ENCODE assay signal across 20 mouse cellular contexts in genomic region chr8:77406846-77407245, GRCm38 (mm10).
DNase-seq lines count a peak whose midpoint lies in the region; ATAC-seq and TF ChIP-seq lines count a peak whose summit lies in the region.
"Had no signal": no experiment of that assay in that cellular context is flagged by ENCODE, and none has a peak within 500 bp of the region (broad histone marks: within the 10 kb centered on the region; RNA-seq: fewer than 3 reads in every experiment).

No protein-coding gene starts in this region.

- WGBS in liver, embryonic 14.5 days (ENCODE audit: insufficient replicate concordance): 78% methylated on average over 13 of the region's 13 CpGs

- H3K27ac ChIP-seq in liver, embryonic 14.5 days: no peak overlapping the region
- H3K27ac ChIP-seq: hindbrain, embryonic 12.5 days; limb, embryonic 15.5 days had no signal

- no peak overlapping the region for H3K4me3 ChIP-seq in liver, embryonic 14.5 days (ENCODE audit: insufficient read depth in 1 of 2, low read depth in 2 of 2, low read length in 2 of 2)
- H3K4me3 ChIP-seq: erythroblast, embryonic 14.5 days; hindbrain, embryonic 12.5 days; limb, embryonic 15.5 days had no signal

- no peak overlapping the region for H3K4me2 ChIP-seq in liver, embryonic 14.5 days (ENCODE audit: low read depth)
- H3K4me2 ChIP-seq: hindbrain, embryonic 12.5 days; limb, embryonic 15.5 days; lung, embryonic 14.5 days had no signal

- H3K9ac ChIP-seq in liver, embryonic 14.5 days (replicated peaks): no peak overlapping the region
- H3K9ac ChIP-seq: hindbrain, embryonic 12.5 days; limb, embryonic 15.5 days; lung, embryonic 14.5 days had no signal

- peak; percentile 41 for DNase-seq in embryo, embryonic 10.5 days (ENCODE audit: low spot score)
- DNase-seq in embryo, embryonic 10 days (ENCODE audit: low spot score): no peak
- DNase-seq in liver, embryonic 14.5 days (ENCODE audit: low read depth in 3 of 3, low spot score in 3 of 3): no peak
- DNase-seq in liver (no peak), ES-CJ7 (ENCODE audit: low read depth, low spot score) (peak; percentile 49)
- DNase-seq in adrenal gland, postnatal 10 days: no peak
- DNase-seq in lung, postnatal 4 days: no peak
- DNase-seq: adrenal gland, adult 2 months; cerebellum, adult 11 months; cerebellum, postnatal 36 days; kidney, adult 2 months; kidney, postnatal 4 days; layer of hippocampus, postnatal 36 days; lung, embryonic 14.5 days; thymus, postnatal 4 days had no signal

- no peak for TF ChIP-seq EP300 in liver, embryonic 14.5 days (IDR thresholded peaks at IDR 0.05; ENCODE audit: low read depth)

- H3K4me1 ChIP-seq in liver, embryonic 14.5 days (replicated peaks; ENCODE audit: control insufficient read depth in 2 of 2, insufficient read depth in 2 of 2, low read length in 1 of 2): no peaks in the 10 kb centered on the region
- H3K4me1 ChIP-seq: limb, embryonic 15.5 days had no signal

- ATAC-seq in liver, embryonic 14.5 days (ENCODE audit: insufficient read depth): no peak
- ATAC-seq in megakaryocyte progenitor cell, adult 5-6 weeks (replicated peaks; ENCODE audit: poor library complexity): 0 out of 2 replicates have a peak, but pooled peaks have one; percentile 20
- ATAC-seq: forebrain, embryonic 14.5 days had no signal

- no peaks in the 10 kb centered on the region for H3K36me3 ChIP-seq in liver, embryonic 14.5 days (replicated peaks; ENCODE audit: control insufficient read depth, insufficient read depth, low read depth)
- H3K36me3 ChIP-seq: hindbrain, embryonic 12.5 days had no signal

- no peaks in the 10 kb centered on the region for H3K9me3 ChIP-seq in liver, embryonic 14.5 days (ENCODE audit: control insufficient read depth, low read length)
- H3K9me3 ChIP-seq: hindbrain, embryonic 12.5 days; limb, embryonic 15.5 days had no signal

- TF ChIP-seq CTCF in liver, embryonic 14.5 days (IDR thresholded peaks at IDR 0.05; ENCODE audit: low read depth): peak; percentile 4; the same call in 1 of the 2 replicates

- no peaks in the 10 kb centered on the region for H3K27me3 ChIP-seq in liver, embryonic 14.5 days (ENCODE audit: control insufficient read depth, insufficient read depth, low read length)
- H3K27me3 ChIP-seq: hindbrain, embryonic 12.5 days; limb, embryonic 15.5 days had no signal

Comparison
In these comparisons a context has a peak if more than half of its experiments do, and no peak if none do; other contexts are left out.
1. DNase-seq: peak in embryo, embryonic 10.5 days (single experiment) and ES-CJ7 (single experiment); none in embryo, embryonic 10 days (single experiment), liver, embryonic 14.5 days (0 of 3), liver (single experiment), adrenal gland, postnatal 10 days (single experiment) and lung, postnatal 4 days (0 of 2).